Mouse (Mus musculus): ENCODE results near the gene Ncor2. TPM values are rescaled to one million over a fixed set of nuclear protein-coding genes. Genes with fewer than 3 reads are reported as not detected.

Gene Ncor2
- polyA plus RNA-seq, 2 experiments = 3.5 to 4.4 TPM

DNA sequence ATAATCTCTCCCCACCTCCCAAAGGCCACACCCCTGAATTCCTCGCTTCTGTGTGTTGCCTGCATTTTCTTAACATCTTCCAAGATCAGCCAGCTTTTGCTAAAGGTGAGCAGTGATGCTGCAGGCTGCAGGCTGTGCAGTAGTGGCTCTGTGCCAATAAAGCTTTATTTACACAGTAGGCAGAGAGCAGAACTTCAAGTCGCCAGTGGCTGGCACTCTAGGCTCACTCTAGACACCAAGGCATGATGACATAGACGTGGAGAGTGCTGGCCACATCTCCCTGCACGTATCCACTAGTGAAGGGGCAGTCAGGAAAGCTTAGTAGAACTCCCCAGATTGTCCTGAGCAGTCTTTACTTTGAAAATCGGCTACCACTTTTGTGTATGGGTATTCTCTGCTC is 100.8 kb downstream of the Ncor2 start:
- peaks cover 0 to 3% of the 10 kb centered on the region in 2 experiments; a peak in 1 of 4 replicates for H3K4me1 ChIP-seq (replicated peaks; ENCODE audit: control insufficient read depth in 2 of 2, insufficient read depth in 2 of 2, low read length in 1 of 2)
- 66% methylated on average over 5 of the region's 5 CpGs for WGBS (ENCODE audit: insufficient replicate concordance)
- H3K36me3 ChIP-seq (replicated peaks; ENCODE audit: control insufficient read depth, insufficient read depth, low read depth) = no peaks in the 10 kb centered on the region
- DNase-seq (ENCODE audit: low read depth in 3 of 3, low spot score in 3 of 3) = no peak
- ATAC-seq (ENCODE audit: insufficient read depth) = no peak
- H3K9me3 ChIP-seq (ENCODE audit: control insufficient read depth, low read length) = no peaks in the 10 kb centered on the region
- no peak for TF ChIP-seq EP300 (IDR thresholded peaks at IDR 0.05; ENCODE audit: low read depth)
- H3K4me2 ChIP-seq (ENCODE audit: low read depth) = no peak overlapping the region
- no peaks in the 10 kb centered on the region for H3K27me3 ChIP-seq (ENCODE audit: control insufficient read depth, insufficient read depth, low read length)
- H3K9ac ChIP-seq (replicated peaks) = no peak overlapping the region
- no peak overlapping the region for H3K4me3 ChIP-seq (ENCODE audit: insufficient read depth in 1 of 2, low read depth in 2 of 2, low read length in 2 of 2)
- H3K27ac ChIP-seq = no peak overlapping the region

- ATAC-seq (ENCODE audit: insufficient read depth) (no peak), DNase-seq (ENCODE audit: low read depth in 3 of 3, low spot score in 3 of 3) (no peak)
- TF ChIP-seq CTCF (IDR thresholded peaks at IDR 0.05; ENCODE audit: low read depth) (no peak), EP300 (IDR thresholded peaks at IDR 0.05; ENCODE audit: low read depth) (no peak)
- no peaks in the 10 kb centered on the region for H3K9me3 ChIP-seq (ENCODE audit: control insufficient read depth, low read length)
- no peaks in the 10 kb centered on the region for H3K36me3 ChIP-seq (replicated peaks; ENCODE audit: control insufficient read depth, insufficient read depth, low read depth)
- H3K4me3 ChIP-seq (ENCODE audit: insufficient read depth in 1 of 2, low read depth in 2 of 2, low read length in 2 of 2) = no peak overlapping the region
- 34% methylated on average over 9 of the region's 9 CpGs for WGBS (ENCODE audit: insufficient replicate concordance)
- no peaks in the 10 kb centered on the region for H3K27me3 ChIP-seq (ENCODE audit: control insufficient read depth, insufficient read depth, low read length)
- no peak overlapping the region for H3K4me2 ChIP-seq (ENCODE audit: low read depth)
- H3K27ac ChIP-seq = no peak overlapping the region
- H3K9ac ChIP-seq (replicated peaks) = no peak overlapping the region
- H3K4me1 ChIP-seq (replicated peaks; ENCODE audit: control insufficient read depth in 2 of 2, insufficient read depth in 2 of 2, low read length in 1 of 2) = peaks cover 0 to 7% of the 10 kb centered on the region in 2 experiments; a peak in 2 of 4 replicates
Measured at GRCm38 (mm10) chr5:125076183-125076582, 102.8 kb downstream of the Ncor2 start.

DNA sequence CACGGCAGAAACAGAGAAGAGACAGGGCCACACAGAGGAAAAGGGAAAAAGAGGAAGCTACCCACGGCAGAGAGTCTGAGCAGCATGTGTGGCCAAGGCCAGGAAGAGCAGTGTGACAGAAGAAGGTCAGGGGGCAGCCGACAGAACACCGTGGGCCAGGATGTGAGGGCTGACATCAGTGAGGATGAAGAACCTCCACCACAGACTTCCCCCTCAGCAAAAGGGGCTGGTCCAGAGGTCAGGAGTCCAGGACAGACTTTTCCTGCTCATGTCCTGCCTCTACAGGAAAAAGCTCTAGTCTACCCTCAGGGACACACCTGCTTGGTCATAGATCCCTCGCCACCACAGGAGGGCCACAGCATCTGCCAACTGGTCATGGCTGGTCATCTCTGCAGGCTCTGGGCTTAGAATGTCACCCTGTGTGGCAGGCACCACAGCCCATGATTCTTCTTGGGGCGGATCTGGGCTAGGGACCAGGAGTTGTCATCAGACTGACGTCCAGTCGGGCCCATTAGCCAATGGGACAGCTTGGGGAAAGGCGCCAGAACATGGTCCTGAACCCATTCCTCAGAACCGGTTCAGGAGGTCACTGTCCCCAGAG is 104.3 kb downstream of the Ncor2 start:
- H3K9ac ChIP-seq (replicated peaks) = no peak overlapping the region
- H3K4me2 ChIP-seq (ENCODE audit: low read depth) = no peak overlapping the region
- whole genome bisulfite sequencing (ENCODE audit: insufficient replicate concordance) = 48% methylated on average over 10 of the region's 10 CpGs
- no peaks in the 10 kb centered on the region for H3K9me3 ChIP-seq (ENCODE audit: control insufficient read depth, low read length)
- ATAC-seq (ENCODE audit: insufficient read depth) (peak; percentile 36; the same call in 1 of the 2 replicates), DNase-seq (ENCODE audit: low read depth in 3 of 3, low spot score in 3 of 3) (no peak)
- H3K4me1 ChIP-seq (replicated peaks; ENCODE audit: control insufficient read depth in 2 of 2, insufficient read depth in 2 of 2, low read length in 1 of 2) = peaks cover 0 to 7% of the 10 kb centered on the region in 2 experiments; a peak in 2 of 4 replicates
- no peaks in the 10 kb centered on the region for H3K36me3 ChIP-seq (replicated peaks; ENCODE audit: control insufficient read depth, insufficient read depth, low read depth)
- TF ChIP-seq EP300 (IDR thresholded peaks at IDR 0.05; ENCODE audit: low read depth) (no peak), CTCF (IDR thresholded peaks at IDR 0.05; ENCODE audit: low read depth) (no peak)
- no peak overlapping the region for H3K27ac ChIP-seq
- H3K27me3 ChIP-seq (ENCODE audit: control insufficient read depth, insufficient read depth, low read length) = no peaks in the 10 kb centered on the region
- no peak overlapping the region for H3K4me3 ChIP-seq (ENCODE audit: insufficient read depth in 1 of 2, low read depth in 2 of 2, low read length in 2 of 2)

DNA sequence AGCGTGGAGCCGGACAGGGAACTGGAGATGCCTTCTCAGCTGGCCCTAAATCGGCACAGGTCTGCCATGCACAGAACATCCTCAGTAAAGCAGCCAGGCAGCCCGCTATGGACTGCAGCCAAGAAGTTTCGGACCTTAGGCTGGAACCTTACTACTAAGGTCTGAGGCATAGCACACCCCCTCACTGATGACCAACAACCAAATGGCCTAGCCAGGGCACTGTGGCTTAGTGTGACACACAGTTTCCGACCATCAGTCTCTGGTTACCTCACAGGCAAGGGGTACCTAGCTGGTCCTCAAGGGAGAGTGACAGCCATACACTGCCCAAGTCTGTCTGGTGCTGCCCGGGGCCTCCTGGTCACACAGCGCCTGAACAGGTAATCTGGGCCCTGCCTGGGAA is 105.1 kb downstream of the Ncor2 start:
- no peak overlapping the region for H3K4me3 ChIP-seq (ENCODE audit: insufficient read depth in 1 of 2, low read depth in 2 of 2, low read length in 2 of 2)
- H3K4me2 ChIP-seq (ENCODE audit: low read depth) = no peak overlapping the region
- no peaks in the 10 kb centered on the region for H3K9me3 ChIP-seq (ENCODE audit: control insufficient read depth, low read length)
- no peak overlapping the region for H3K27ac ChIP-seq
- WGBS (ENCODE audit: insufficient replicate concordance) = 71% methylated on average over 8 of the region's 8 CpGs
- H3K9ac ChIP-seq (replicated peaks) = no peak overlapping the region
- H3K27me3 ChIP-seq (ENCODE audit: control insufficient read depth, insufficient read depth, low read length) = no peaks in the 10 kb centered on the region
- ATAC-seq (ENCODE audit: insufficient read depth) (no peak), DNase-seq (ENCODE audit: low read depth in 3 of 3, low spot score in 3 of 3) (no peak)
- H3K4me1 ChIP-seq (replicated peaks; ENCODE audit: control insufficient read depth in 2 of 2, insufficient read depth in 2 of 2, low read length in 1 of 2) = peaks cover 0 to 7% of the 10 kb centered on the region in 2 experiments; a peak in 2 of 4 replicates
- H3K36me3 ChIP-seq (replicated peaks; ENCODE audit: control insufficient read depth, insufficient read depth, low read depth) = no peaks in the 10 kb centered on the region
- TF ChIP-seq CTCF (IDR thresholded peaks at IDR 0.05; ENCODE audit: low read depth) = no peak
- no peak for TF ChIP-seq EP300 (IDR thresholded peaks at IDR 0.05; ENCODE audit: low read depth)

GRCm38 (mm10) chr5:125073335-125073734 is 105.7 kb downstream of the Ncor2 start:
- 80% methylated on average over 4 of the region's 4 CpGs for WGBS (ENCODE audit: insufficient replicate concordance)
- peaks cover 0 to 7% of the 10 kb centered on the region in 2 experiments; a peak in 2 of 4 replicates for H3K4me1 ChIP-seq (replicated peaks; ENCODE audit: control insufficient read depth in 2 of 2, insufficient read depth in 2 of 2, low read length in 1 of 2)
- H3K9ac ChIP-seq (replicated peaks) = no peak overlapping the region
- no peak overlapping the region for H3K27ac ChIP-seq
- no peak overlapping the region for H3K4me3 ChIP-seq (ENCODE audit: insufficient read depth in 1 of 2, low read depth in 2 of 2, low read length in 2 of 2)
- H3K4me2 ChIP-seq (ENCODE audit: low read depth) = no peak overlapping the region
- no peaks in the 10 kb centered on the region for H3K9me3 ChIP-seq (ENCODE audit: control insufficient read depth, low read length)
- no peaks in the 10 kb centered on the region for H3K27me3 ChIP-seq (ENCODE audit: control insufficient read depth, insufficient read depth, low read length)
- no peaks in the 10 kb centered on the region for H3K36me3 ChIP-seq (replicated peaks; ENCODE audit: control insufficient read depth, insufficient read depth, low read depth)
- no peak for DNase-seq (ENCODE audit: low read depth in 3 of 3, low spot score in 3 of 3)
- TF ChIP-seq CTCF (IDR thresholded peaks at IDR 0.05; ENCODE audit: low read depth) = no peak
- no peak for TF ChIP-seq EP300 (IDR thresholded peaks at IDR 0.05; ENCODE audit: low read depth)
- ATAC-seq (ENCODE audit: insufficient read depth) = no peak

Measured in liver, embryonic 14.5 days (tissue).